Mouse (Mus musculus) liver, embryonic 11.5 days (tissue): ENCODE results near the gene Farp2. TPM values are rescaled to one million over a fixed set of nuclear protein-coding genes. Genes with fewer than 3 reads are reported as not detected.

Experiments used
- ATAC-seq: fragments of 200-750 bp; cut with Nextera tagmentation; replicated peaks from 2 replicates; pipeline ENCODE4 v1.8.0; 2017; ENCODE audit warnings: moderate number of reproducible peaks, mild to moderate bottlenecking, moderate TSS enrichment, moderate library complexity; ENCODE audit not compliant: low FRiP score
- DNase-seq: peaks from one replicate; pipeline ENCODE4 v3.0.0-alpha.2; 2017; ENCODE audit warnings: low spot score
- H3K27ac ChIP-seq: fragments of 300-500 bp; sonication (generic); 2 replicates; pipeline ENCODE4 v1.5.1; 2014; ENCODE audit warnings: mild to moderate bottlenecking, low read depth, low read length, control low read depth
- H3K27me3 ChIP-seq: fragments of 300-500 bp; sonication (generic); replicated peaks from 2 replicates; pipeline ENCODE4 v1.6.1; 2014; ENCODE audit warnings: low read length, mixed read lengths; ENCODE audit not compliant: control insufficient read depth, insufficient read depth
- H3K36me3 ChIP-seq: fragments of 300-500 bp; sonication (generic); 2 replicates; pipeline ENCODE4 v1.6.1; 2014; ENCODE audit warnings: mild to moderate bottlenecking, low read length, moderate library complexity, mixed read lengths; ENCODE audit not compliant: control insufficient read depth, insufficient read depth
- H3K4me1 ChIP-seq: fragments of 300-500 bp; sonication (generic); replicated peaks from 2 replicates; pipeline ENCODE4 v1.6.1; 2014; ENCODE audit warnings: low read length, mixed read lengths; ENCODE audit not compliant: control insufficient read depth, insufficient read depth
- H3K4me2 ChIP-seq: fragments of 300-500 bp; sonication (generic); 2 replicates; pipeline ENCODE4 v1.6.1; 2014; ENCODE audit warnings: mild to moderate bottlenecking, control low read depth, moderate library complexity
- H3K4me3 ChIP-seq: fragments of 300-500 bp; sonication (generic); 2 replicates; pipeline ENCODE4 v1.5.1; 2014; ENCODE audit warnings: low read depth, low read length, control low read depth
- H3K9ac ChIP-seq: fragments of 300-500 bp; sonication (generic); 2 replicates; pipeline ENCODE4 v1.6.1; 2014; ENCODE audit warnings: low read depth, low read length, control low read depth
- H3K9me3 ChIP-seq: fragments of 300-500 bp; sonication (generic); 2 replicates; pipeline ENCODE4 v1.6.1; 2016; ENCODE audit warnings: low read length, inconsistent platforms, mixed read lengths; ENCODE audit not compliant: control insufficient read depth
- WGBS: fragments of 180-500 bp; shearing (Covaris S2); extraction: QIAGEN DNeasy Blood & Tissue Kit; methylation state at CpG from one replicate; pipeline ENCODE4 v1.1.7; 2014; 5-methylcytosine and 5-hydroxymethylcytosine counted together
- polyA plus RNA-seq: library from polyadenylated mRNA; unstranded; fragments of >200 nt; fragmentation: Nextera tagmentation; extraction: Ambion mirVana; gene quantifications from 2 replicates; pipeline ENCODE4 v1.2.1, GENCODE M21; 2014

The Farp2 gene
- polyA plus RNA-seq, 1 experiment from 2014 or later: 2.3 TPM

DNA sequence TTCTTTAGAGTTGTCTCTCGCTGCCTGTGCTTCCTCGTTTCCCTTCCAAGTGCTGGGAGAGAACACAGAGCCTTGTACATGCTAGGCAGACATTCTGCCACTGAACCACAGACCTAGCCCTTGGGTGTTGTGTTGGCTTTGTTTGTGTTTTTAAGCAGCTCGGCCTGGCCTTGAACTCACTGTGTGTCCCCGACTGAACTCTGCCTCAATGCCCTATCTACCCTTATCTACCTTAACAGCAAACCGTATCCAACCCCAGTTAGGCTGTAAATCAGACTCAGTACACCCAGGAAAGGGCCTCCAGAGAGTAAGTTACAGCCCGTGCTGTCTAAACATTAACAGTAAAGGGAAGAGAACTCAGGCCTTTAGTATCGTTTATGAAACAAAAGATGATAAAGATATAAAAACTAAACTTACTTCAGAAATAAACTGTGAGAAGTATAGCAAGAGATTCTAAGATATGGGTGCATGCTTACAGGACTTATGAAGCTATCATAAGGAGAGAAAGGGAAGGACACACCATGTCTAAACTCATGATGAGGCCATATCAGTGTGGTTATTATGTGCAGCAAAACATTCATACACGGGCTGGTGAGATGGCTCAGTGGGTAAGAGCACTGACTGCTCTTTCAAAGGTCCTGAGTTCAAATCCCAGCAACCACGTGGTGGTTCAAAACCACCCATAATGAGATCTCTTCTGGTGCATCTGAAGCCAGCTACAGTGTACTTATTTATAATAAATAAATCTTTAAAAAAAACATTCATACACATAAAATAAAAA, 56.0 kb downstream of the Farp2 start:
- no peak overlapping the region for H3K9ac ChIP-seq
- H3K36me3 ChIP-seq: 0 out of 2 replicates have a peak, but pooled peaks cover 3% of the 10 kb centered on the region
- WGBS: 67% methylated on average over 9 of the region's 9 CpGs
- no peak for DNase-seq
- no peak for ATAC-seq
- H3K27ac ChIP-seq: no peak overlapping the region
- H3K9me3 ChIP-seq: no peaks in the 10 kb centered on the region
- H3K27me3 ChIP-seq: no peaks in the 10 kb centered on the region
- H3K4me1 ChIP-seq: no peaks in the 10 kb centered on the region
- H3K4me2 ChIP-seq: no peak overlapping the region
- no peak overlapping the region for H3K4me3 ChIP-seq

DNA sequence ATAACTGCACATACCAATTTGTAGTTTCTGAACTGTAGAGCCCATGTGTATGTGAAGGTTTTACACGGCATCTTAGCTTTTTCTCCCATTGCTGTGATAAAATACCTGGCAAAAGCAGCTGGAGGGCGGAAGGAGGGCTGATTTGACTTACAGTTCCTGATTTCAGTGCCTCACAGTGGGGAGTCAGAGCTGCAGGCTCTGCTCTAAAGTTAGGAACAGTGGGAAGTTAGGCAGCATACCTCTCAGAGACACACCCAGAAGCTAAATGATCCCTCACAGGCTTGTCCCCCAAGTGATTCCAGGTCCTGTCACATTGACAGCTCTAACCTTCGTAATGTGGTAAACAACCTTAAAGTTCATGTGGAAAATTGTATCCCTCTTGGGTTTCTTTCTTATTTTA, 65.2 kb downstream of the Farp2 start:
- Histone ChIP-seq H3K4me2 (no peak overlapping the region), H3K4me1 (no peaks in the 10 kb centered on the region), H3K27ac (no peak overlapping the region), H3K9ac (no peak overlapping the region), H3K4me3 (no peak overlapping the region), H3K36me3 (no peaks in the 10 kb centered on the region), H3K9me3 (no peaks in the 10 kb centered on the region), H3K27me3 (no peaks in the 10 kb centered on the region)
- no peak for ATAC-seq
- DNase-seq: no peak
- WGBS: 78% methylated on average over 3 of the region's 3 CpGs

DNA sequence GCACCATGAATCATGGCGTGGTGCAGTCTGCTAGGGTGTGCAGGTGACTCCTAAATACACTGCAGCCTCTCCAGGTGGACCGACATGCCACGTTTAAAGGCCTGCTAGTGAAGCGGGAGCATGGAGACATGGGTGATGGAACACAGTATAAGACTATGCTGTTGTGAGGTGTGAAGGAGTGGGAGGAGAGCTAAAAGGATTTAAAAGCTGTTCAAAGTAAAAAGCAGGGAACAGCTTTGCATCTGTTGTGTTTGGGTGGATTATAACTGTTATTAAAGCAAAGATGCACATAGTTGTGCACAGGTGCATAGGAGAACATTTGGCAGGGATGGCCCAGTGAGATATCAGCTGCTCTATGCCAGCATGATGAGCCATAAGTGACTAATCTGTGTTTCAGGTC, 66.0 kb downstream of the Farp2 start:
- Histone ChIP-seq H3K4me3 (no peak overlapping the region), H3K27me3 (no peaks in the 10 kb centered on the region), H3K36me3 (no peaks in the 10 kb centered on the region), H3K9me3 (no peaks in the 10 kb centered on the region), H3K4me2 (no peak overlapping the region), H3K9ac (no peak overlapping the region), H3K27ac (no peak overlapping the region), H3K4me1 (no peaks in the 10 kb centered on the region)
- WGBS: 79% methylated on average over 4 of the region's 4 CpGs
- no peak for ATAC-seq
- no peak for DNase-seq

DNA sequence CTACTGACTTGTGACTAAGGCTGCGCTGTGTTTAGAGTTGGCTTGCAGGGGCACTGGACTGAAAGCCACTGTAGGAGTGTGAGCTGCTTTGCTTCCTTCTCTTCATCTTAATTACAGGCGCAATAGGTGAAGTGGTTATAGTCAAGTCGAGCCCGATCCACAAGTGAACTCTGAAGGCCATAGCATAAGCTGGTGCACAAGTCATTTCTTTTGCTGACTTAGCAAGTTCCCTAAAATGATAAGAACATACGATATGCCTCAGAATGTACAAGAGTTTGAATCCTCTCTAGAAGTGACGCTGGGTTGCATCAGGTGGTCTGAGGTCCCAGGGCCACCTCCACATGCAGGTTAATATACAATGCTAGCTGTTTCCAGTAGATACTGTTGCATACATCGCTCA, 69.7 kb downstream of the Farp2 start:
- Histone ChIP-seq H3K36me3 (no peaks in the 10 kb centered on the region), H3K9ac (no peak overlapping the region), H3K27me3 (no peaks in the 10 kb centered on the region), H3K4me1 (no peaks in the 10 kb centered on the region), H3K4me2 (no peak overlapping the region), H3K27ac (no peak overlapping the region), H3K4me3 (no peak overlapping the region), H3K9me3 (no peaks in the 10 kb centered on the region)
- no peak for ATAC-seq
- WGBS: 90% methylated on average over 7 of the region's 7 CpGs
- DNase-seq: no peak

DNA sequence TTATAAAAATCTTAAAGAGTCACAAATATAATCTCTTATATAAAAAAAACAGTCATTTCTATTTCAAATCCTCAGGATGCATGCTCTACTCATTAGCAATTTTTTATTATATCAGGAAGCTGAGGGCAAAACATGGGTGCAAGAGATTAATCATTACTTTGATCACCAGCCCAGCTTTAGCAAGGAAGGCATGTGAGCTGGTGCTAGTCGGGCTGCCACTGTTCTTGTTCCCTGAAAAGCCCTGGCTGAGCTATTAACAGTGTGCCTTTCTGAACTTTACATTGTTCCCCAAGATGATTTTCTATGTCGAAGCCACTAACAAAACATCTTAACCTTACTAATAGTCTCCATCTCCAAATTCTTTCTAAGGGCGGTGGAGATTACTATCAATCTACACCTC, 76.5 kb downstream of the Farp2 start:
- ATAC-seq: no peak
- Histone ChIP-seq H3K27ac (no peak overlapping the region), H3K27me3 (no peaks in the 10 kb centered on the region), H3K4me3 (no peak overlapping the region), H3K4me2 (no peak overlapping the region), H3K36me3 (no peaks in the 10 kb centered on the region), H3K4me1 (no peaks in the 10 kb centered on the region), H3K9ac (no peak overlapping the region), H3K9me3 (no peaks in the 10 kb centered on the region)
- no peak for DNase-seq
- WGBS: 67% methylated on average over 3 of the region's 3 CpGs

DNA sequence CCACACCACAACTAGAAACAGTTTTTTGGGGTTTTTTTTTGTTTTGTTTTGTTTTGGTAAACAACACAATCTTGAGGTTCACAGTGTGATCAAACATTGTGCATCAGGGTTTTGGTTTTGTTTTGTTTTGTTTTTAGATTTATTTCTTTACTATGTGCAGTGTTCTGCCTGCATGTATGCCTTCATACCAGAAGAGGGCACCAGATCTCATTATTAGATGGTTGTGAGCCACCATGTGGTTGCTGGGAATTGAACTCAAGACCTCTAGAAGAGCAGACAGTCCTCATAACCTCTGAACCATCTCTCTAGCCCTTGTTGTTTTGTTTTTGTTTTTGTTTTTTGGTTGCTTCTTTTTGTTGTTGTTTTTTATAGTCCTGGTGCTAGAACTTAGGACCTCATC, 82.1 kb downstream of the Farp2 start:
- H3K9me3 ChIP-seq: no peaks in the 10 kb centered on the region
- H3K4me1 ChIP-seq: no peaks in the 10 kb centered on the region
- DNase-seq: no peak
- H3K36me3 ChIP-seq: no peaks in the 10 kb centered on the region
- no peak overlapping the region for H3K4me2 ChIP-seq
- H3K9ac ChIP-seq: no peak overlapping the region
- no peak overlapping the region for H3K4me3 ChIP-seq
- H3K27ac ChIP-seq: no peak overlapping the region
- ATAC-seq: no peak
- no peaks in the 10 kb centered on the region for H3K27me3 ChIP-seq

DNA sequence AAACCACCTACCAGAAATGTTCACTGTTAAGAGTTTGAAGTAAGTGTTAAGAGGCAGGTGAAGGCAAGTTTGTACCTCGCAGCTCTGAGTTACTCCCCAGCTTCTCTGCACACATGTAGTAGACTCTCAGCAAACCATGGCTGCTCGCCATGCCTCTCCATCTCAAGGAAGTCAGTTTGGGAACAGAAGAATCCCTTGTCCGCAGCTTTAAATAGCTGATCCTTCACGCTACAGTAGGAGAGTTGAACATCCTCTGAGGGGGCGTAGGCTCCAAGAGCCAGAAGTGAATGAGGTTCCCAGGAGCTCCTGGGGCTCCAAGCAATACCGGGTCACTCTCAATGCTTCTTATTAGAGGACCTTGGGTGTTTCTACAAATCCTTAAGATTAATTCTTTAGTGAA, 84.0 kb downstream of the Farp2 start:
- H3K27me3 ChIP-seq: no peaks in the 10 kb centered on the region
- DNase-seq (no peak), ATAC-seq (no peak)
- H3K4me2 ChIP-seq: no peak overlapping the region
- no peak overlapping the region for H3K4me3 ChIP-seq
- 69% methylated on average over 6 of the region's 6 CpGs for WGBS
- H3K9ac ChIP-seq: no peak overlapping the region
- no peaks in the 10 kb centered on the region for H3K36me3 ChIP-seq
- no peaks in the 10 kb centered on the region for H3K4me1 ChIP-seq
- H3K9me3 ChIP-seq: no peaks in the 10 kb centered on the region
- H3K27ac ChIP-seq: no peak overlapping the region

DNA sequence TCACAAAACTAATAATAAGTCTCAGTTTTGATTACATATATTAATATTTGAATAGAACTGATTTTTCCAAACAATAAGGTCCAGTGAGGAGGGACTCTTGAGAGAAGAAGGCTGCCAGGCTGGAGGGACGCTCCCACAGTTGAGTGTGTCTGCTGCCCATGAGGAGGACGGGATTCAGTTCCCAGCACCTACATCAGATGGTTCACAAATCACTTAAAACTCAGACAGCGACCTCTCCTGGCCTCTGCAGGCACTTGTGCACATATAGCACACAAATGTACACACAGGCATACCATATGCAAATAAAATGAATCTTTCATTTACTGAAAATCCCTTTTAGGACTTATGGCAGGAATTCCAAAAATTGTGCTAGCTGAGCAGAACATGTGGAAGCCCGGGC, 91.0 kb downstream of the Farp2 start:
- Histone ChIP-seq H3K4me2 (no peak overlapping the region), H3K9ac (no peak overlapping the region), H3K4me1 (no peaks in the 10 kb centered on the region), H3K27me3 (no peaks in the 10 kb centered on the region), H3K36me3 (no peaks in the 10 kb centered on the region), H3K27ac (no peak overlapping the region; the same call in 1 of the 2 replicates), H3K9me3 (no peaks in the 10 kb centered on the region), H3K4me3 (no peak overlapping the region)
- ATAC-seq: no peak
- DNase-seq: no peak
- WGBS: 76% methylated on average over 4 of the region's 4 CpGs

DNA sequence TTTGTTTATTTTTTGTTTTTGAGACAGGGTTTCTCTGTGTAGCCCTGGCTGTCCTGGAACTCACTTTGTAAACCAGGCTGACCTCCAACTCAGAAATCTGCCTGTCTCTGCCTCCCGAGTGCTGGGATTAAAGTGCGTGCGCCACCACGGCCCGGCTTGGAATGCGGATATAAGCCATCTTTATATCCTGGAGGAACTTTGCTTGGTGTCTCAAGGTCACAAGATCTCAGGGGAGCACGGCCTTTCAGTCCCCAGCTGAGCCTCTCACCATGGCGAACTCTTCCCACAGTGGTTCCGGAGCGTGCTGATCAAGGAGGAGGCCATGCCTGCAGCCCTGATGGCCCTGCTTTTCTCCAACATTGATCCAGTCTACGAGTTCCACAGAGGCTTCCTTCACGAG, 92.0 kb downstream of the Farp2 start:
- Histone ChIP-seq H3K9me3 (no peaks in the 10 kb centered on the region), H3K4me1 (no peaks in the 10 kb centered on the region), H3K27me3 (no peaks in the 10 kb centered on the region), H3K4me3 (no peak overlapping the region), H3K36me3 (no peaks in the 10 kb centered on the region), H3K27ac (no peak overlapping the region), H3K4me2 (no peak overlapping the region), H3K9ac (no peak overlapping the region)
- DNase-seq: no peak
- WGBS: 87% methylated on average over 12 of the region's 12 CpGs
- no peak for ATAC-seq
